Mouse (Mus musculus) limb, embryonic 14.5 days (tissue): ENCODE data around the gene Olfr392. TPM values are rescaled to one million over a fixed set of nuclear protein-coding genes. Genes with fewer than 3 reads are reported as not detected.

Source experiments
- ATAC-seq: fragments of 200-750 bp; cut with Nextera tagmentation; 2 replicates; pipeline ENCODE4 v1.8.0; 2017; ENCODE audit warnings: low read depth, moderate number of reproducible peaks, moderate TSS enrichment; ENCODE audit not compliant: low FRiP score
- DNase-seq: peaks from one replicate; pipeline ENCODE4 v3.0.0-alpha.2; 2015; ENCODE audit warnings: low spot score
- H3K27ac ChIP-seq: fragments of 300-500 bp; sonication (generic); replicated peaks from 2 replicates; pipeline ENCODE4 v1.5.1; 2014; ENCODE audit warnings: low read depth, mild to moderate bottlenecking, low read length, moderate library complexity, mixed read lengths
- H3K27me3 ChIP-seq: fragments of 300-500 bp; sonication (generic); 2 replicates; pipeline ENCODE4 v1.6.1; 2014; ENCODE audit warnings: low read length, mixed read lengths; ENCODE audit not compliant: control insufficient read depth, insufficient read depth
- H3K36me3 ChIP-seq: fragments of 300-500 bp; sonication (generic); 2 replicates; pipeline ENCODE4 v1.6.1; 2014; ENCODE audit warnings: mild to moderate bottlenecking, low read length, moderate library complexity, mixed read lengths; ENCODE audit not compliant: control insufficient read depth, insufficient read depth
- H3K4me1 ChIP-seq: fragments of 300-500 bp; sonication (generic); 2 replicates; pipeline ENCODE4 v1.6.1; 2014; ENCODE audit warnings: antibody characterized with exemption, low read length, mixed read lengths; ENCODE audit not compliant: control insufficient read depth, insufficient read depth
- H3K4me2 ChIP-seq: fragments of 300-500 bp; sonication (generic); replicated peaks from 2 replicates; pipeline ENCODE4 v1.6.1; 2014; ENCODE audit warnings: low read depth, mild to moderate bottlenecking, low read length, moderate library complexity; ENCODE audit not compliant: severe bottlenecking
- H3K4me3 ChIP-seq: fragments of 300-500 bp; sonication (generic); replicated peaks from 2 replicates; pipeline ENCODE4 v1.5.1; 2014; ENCODE audit warnings: low read length
- H3K9ac ChIP-seq: fragments of 300-500 bp; sonication (generic); 2 replicates; pipeline ENCODE4 v1.6.1; 2014; ENCODE audit warnings: mild to moderate bottlenecking, low read depth, low read length, moderate library complexity; ENCODE audit not compliant: severe bottlenecking
- H3K9me3 ChIP-seq: fragments of 300-500 bp; sonication (generic); 2 replicates; pipeline ENCODE4 v1.6.1; 2016; ENCODE audit warnings: low read length; ENCODE audit not compliant: control insufficient read depth
- POLR2A ChIP-seq: fragments of 200-500 bp; IDR thresholded peaks from 2 replicates; pipeline ENCODE4 v1.8.0; 2012; ENCODE audit warnings: inconsistent platforms, mild to moderate bottlenecking, moderate library complexity, borderline replicate concordance; ENCODE audit not compliant: insufficient read depth, insufficient read length; ENCODE audit errors: extremely low read depth
- WGBS: fragments of 180-500 bp; shearing (Covaris S2); extraction: QIAGEN DNeasy Blood & Tissue Kit; methylation state at CpG from one replicate; pipeline ENCODE4 v1.1.7; 2014; 5-methylcytosine and 5-hydroxymethylcytosine counted together
- polyA plus RNA-seq, 2 experiments: library from polyadenylated mRNA; depleted of rRNA in 1 of 2; stranded (reverse) in 1 of 2; unstranded in 1 of 2; fragments of >200 nt; fragmentation: Nextera tagmentation in 1 of 2; extraction: Ambion mirVana in 1 of 2; gene quantifications; 2 replicates each; pipeline versions ENCODE4 v1.2.1 to v1.2.3; 2012 to 2014

The Olfr392 gene
- polyA plus RNA-seq (2012; rRNA removed) = not detected in 2 replicates
- polyA plus RNA-seq (2014; fragmentation: Nextera tagmentation; extraction: Ambion mirVana) = not detected in 2 replicates

- Histone ChIP-seq H3K27ac (no peak within 1 kb of the TSS), H3K4me2 (no peak within 1 kb of the TSS), H3K27me3 (no peaks in the 10 kb centered on the region), H3K4me3 (no peak within 1 kb of the TSS), H3K4me1 (no peaks in the 10 kb centered on the region), H3K9ac (no peak within 1 kb of the TSS), H3K9me3 (no peaks in the 10 kb centered on the region), H3K36me3 (no peaks in the 10 kb centered on the region)
- TF ChIP-seq POLR2A = no peak
- ATAC-seq (no peak), DNase-seq (no peak)
- 92% methylated on average over 1 of the region's 1 CpGs for WGBS
These were observed at the start of gene Olfr392 for GRCm38 (mm10) chr11:73816949-73817348. TSS of gene Olfr392 (minus strand) at chr11:73817049.

- H3K27me3 ChIP-seq = no peaks in the 10 kb centered on the region
- H3K4me2 ChIP-seq = no peak within 1 kb of the TSS
- DNase-seq = no peak
- H3K9me3 ChIP-seq = no peaks in the 10 kb centered on the region
- no peak for TF ChIP-seq POLR2A
- no peak within 1 kb of the TSS for H3K4me3 ChIP-seq
- no peaks in the 10 kb centered on the region for H3K36me3 ChIP-seq
- H3K4me1 ChIP-seq = no peaks in the 10 kb centered on the region
- no peak within 1 kb of the TSS for H3K9ac ChIP-seq
- no peak within 1 kb of the TSS for H3K27ac ChIP-seq
- ATAC-seq = no peak
These were observed 34.5 kb upstream of the Olfr392 start, which contains the start of gene Olfr393 for GRCm38 (mm10) chr11:73851354-73851753. TSS of gene Olfr393 (minus strand) at chr11:73851454.

- Histone ChIP-seq H3K4me1 (no peaks in the 10 kb centered on the region), H3K9ac (no peak within 1 kb of the TSS), H3K36me3 (no peaks in the 10 kb centered on the region), H3K9me3 (no peaks in the 10 kb centered on the region; the same call in 1 of the 2 replicates), H3K4me2 (no peak within 1 kb of the TSS), H3K4me3 (no peak within 1 kb of the TSS), H3K27ac (no peak within 1 kb of the TSS), H3K27me3 (no peaks in the 10 kb centered on the region)
- DNase-seq (no peak), ATAC-seq (no peak)
- TF ChIP-seq POLR2A = no peak
- WGBS = 30% methylated on average over 1 of the region's 1 CpGs
These were observed 13.9 kb downstream of the Olfr392 start, which contains the start of gene Olfr391-ps for GRCm38 (mm10) chr11:73802952-73803351. TSS of gene Olfr391-ps (minus strand) at chr11:73803052.

GRCm38 (mm10) chr11:73782664-73783063 is 34.2 kb downstream of the Olfr392 start, which contains the start of gene Olfr390:
TSS of gene Olfr390 (plus strand) at chr11:73782964.
- Histone ChIP-seq H3K36me3 (no peaks in the 10 kb centered on the region), H3K4me1 (no peaks in the 10 kb centered on the region), H3K27ac (no peak within 1 kb of the TSS), H3K9ac (no peak within 1 kb of the TSS), H3K9me3 (no peaks in the 10 kb centered on the region), H3K4me2 (no peak within 1 kb of the TSS), H3K4me3 (no peak within 1 kb of the TSS), H3K27me3 (no peaks in the 10 kb centered on the region)
- ATAC-seq = no peak
- DNase-seq = no peak
- TF ChIP-seq POLR2A = no peak
- WGBS = 78% methylated on average over 1 of the region's 1 CpGs

- H3K27me3 ChIP-seq = no peaks in the 10 kb centered on the region
- no peak within 1 kb of the TSS for H3K9ac ChIP-seq
- H3K4me3 ChIP-seq = no peak within 1 kb of the TSS
- ATAC-seq (no peak), DNase-seq (no peak)
- H3K4me2 ChIP-seq = no peak within 1 kb of the TSS
- 74% methylated on average over 1 of the region's 1 CpGs for WGBS
- no peaks in the 10 kb centered on the region for H3K9me3 ChIP-seq
- no peaks in the 10 kb centered on the region for H3K4me1 ChIP-seq
- H3K36me3 ChIP-seq = no peaks in the 10 kb centered on the region
- TF ChIP-seq POLR2A = no peak
- no peak within 1 kb of the TSS for H3K27ac ChIP-seq
These were observed 36.2 kb downstream of the Olfr392 start, which contains the start of gene Olfr389 for GRCm38 (mm10) chr11:73780613-73781012. TSS of gene Olfr389 (minus strand) at chr11:73780713.

Other genes starting within 250 kb of the Olfr392 start
- gene Olfr385, start 224.0 kb downstream of the Olfr392 start, polyA plus RNA-seq (2012; rRNA removed) = not detected in 2 replicates
- gene Olfr385, start 224.0 kb downstream of the Olfr392 start, polyA plus RNA-seq (2014; fragmentation: Nextera tagmentation; extraction: Ambion mirVana) = not detected in 2 replicates
- gene Olfr384, start 218.5 kb downstream of the Olfr392 start, polyA plus RNA-seq (2012; rRNA removed) = not detected in 2 replicates
- gene Olfr384, start 218.5 kb downstream of the Olfr392 start, polyA plus RNA-seq (2014; fragmentation: Nextera tagmentation; extraction: Ambion mirVana) = not detected in 2 replicates
- not detected in 2 replicates for gene Zfp735, start 128.3 kb downstream of the Olfr392 start, polyA plus RNA-seq (2012; rRNA removed)
- gene Zfp735, start 128.3 kb downstream of the Olfr392 start, polyA plus RNA-seq (2014; fragmentation: Nextera tagmentation; extraction: Ambion mirVana) = not detected in 2 replicates
- gene Olfr389, start 36.3 kb downstream of the Olfr392 start, polyA plus RNA-seq (2012; rRNA removed) = not detected in 2 replicates
- gene Olfr389, start 36.3 kb downstream of the Olfr392 start, polyA plus RNA-seq (2014; fragmentation: Nextera tagmentation; extraction: Ambion mirVana) = not detected in 2 replicates
- gene Olfr390, start 34.1 kb downstream of the Olfr392 start, polyA plus RNA-seq (2012; rRNA removed) = not detected in 2 replicates
- gene Olfr390, start 34.1 kb downstream of the Olfr392 start, polyA plus RNA-seq (2014; fragmentation: Nextera tagmentation; extraction: Ambion mirVana) = not detected in 2 replicates
- not detected in 2 replicates for gene Olfr391-ps, start 14.0 kb downstream of the Olfr392 start, polyA plus RNA-seq (2012; rRNA removed)
- gene Olfr391-ps, start 14.0 kb downstream of the Olfr392 start, polyA plus RNA-seq (2014; fragmentation: Nextera tagmentation; extraction: Ambion mirVana) = not detected in 2 replicates
- gene Olfr393, start 34.4 kb upstream of the Olfr392 start, polyA plus RNA-seq (2012; rRNA removed) = not detected in 2 replicates
- not detected in 2 replicates for gene Olfr393, start 34.4 kb upstream of the Olfr392 start, polyA plus RNA-seq (2014; fragmentation: Nextera tagmentation; extraction: Ambion mirVana)
- not detected in 2 replicates for gene Olfr394, start 73.7 kb upstream of the Olfr392 start, polyA plus RNA-seq (2012; rRNA removed)
- not detected in 2 replicates for gene Olfr394, start 73.7 kb upstream of the Olfr392 start, polyA plus RNA-seq (2014; fragmentation: Nextera tagmentation; extraction: Ambion mirVana)
- not detected in 2 replicates for gene Olfr395, start 92.2 kb upstream of the Olfr392 start, polyA plus RNA-seq (2012; rRNA removed)
- not detected in 2 replicates for gene Olfr395, start 92.2 kb upstream of the Olfr392 start, polyA plus RNA-seq (2014; fragmentation: Nextera tagmentation; extraction: Ambion mirVana)
- gene Olfr23, start 119.6 kb upstream of the Olfr392 start, polyA plus RNA-seq (2012; rRNA removed) = not detected in 2 replicates
- gene Olfr23, start 119.6 kb upstream of the Olfr392 start, polyA plus RNA-seq (2014; fragmentation: Nextera tagmentation; extraction: Ambion mirVana) = not detected in 2 replicates
- not detected in 2 replicates for gene Olfr397, start 143.8 kb upstream of the Olfr392 start, polyA plus RNA-seq (2012; rRNA removed)
- gene Olfr397, start 143.8 kb upstream of the Olfr392 start, polyA plus RNA-seq (2014; fragmentation: Nextera tagmentation; extraction: Ambion mirVana) = not detected in 2 replicates
- gene Olfr398, start 173.4 kb upstream of the Olfr392 start, polyA plus RNA-seq (2012; rRNA removed) = not detected in 2 replicates
- not detected in 2 replicates for gene Olfr398, start 173.4 kb upstream of the Olfr392 start, polyA plus RNA-seq (2014; fragmentation: Nextera tagmentation; extraction: Ambion mirVana)
- gene Olfr139, start 239.5 kb upstream of the Olfr392 start, polyA plus RNA-seq (2012; rRNA removed) = not detected in 2 replicates
- gene Olfr139, start 239.5 kb upstream of the Olfr392 start, polyA plus RNA-seq (2014; fragmentation: Nextera tagmentation; extraction: Ambion mirVana) = not detected in 2 replicates
- gene Olfr399, start 239.6 kb upstream of the Olfr392 start, polyA plus RNA-seq (2012; rRNA removed) = not detected in 2 replicates
- not detected in 2 replicates for gene Olfr399, start 239.6 kb upstream of the Olfr392 start, polyA plus RNA-seq (2014; fragmentation: Nextera tagmentation; extraction: Ambion mirVana)